Mouse (Mus musculus) monocyte, adult 59 days (primary cell): ENCODE data around the gene Asb2. TPM values are rescaled to one million over a fixed set of nuclear protein-coding genes. Genes with fewer than 3 reads are reported as not detected.

Experiments
- total RNA-seq, 2 experiments: library from RNA; stranded (reverse); gene quantifications; one replicate each; pipeline ENCODE4 v1.2.4; 2023

Gene Asb2
- 10 to 100 TPM; 81.1 to 87.0 TPM for total RNA-seq

GRCm38 (mm10) chr12:103355746-103356414 is at the start of gene Asb2:
Gene Asb2 (minus strand): TSS chr12:103356001.

GRCm38 (mm10) chr12:103388505-103389347 is 32.9 kb upstream of the Asb2 start, which contains the start of gene Otub2:
Gene Otub2 (plus strand): TSS chr12:103388682.

GRCm38 (mm10) chr12:103310744-103311267 is 45.0 kb downstream of the Asb2 start, which contains the start of gene Fam181a:
Gene Fam181a (plus strand): TSS chr12:103310975.

Other genes starting within 250 kb of the Asb2 start
- not detected for gene Prima1, start 113.9 kb downstream of the Asb2 start, total RNA-seq
- gene Fam181a, start 45.0 kb downstream of the Asb2 start, total RNA-seq = not detected
- gene Otub2, start 32.7 kb upstream of the Asb2 start, total RNA-seq = 1 to 10 TPM; 3.7 to 5.1 TPM
- 1 to 10 TPM; 5.4 to 7.4 TPM for gene 9330161L09Rik, start 51.8 kb upstream of the Asb2 start, total RNA-seq
- gene Ddx24, start 69.8 kb upstream of the Asb2 start, total RNA-seq = 100 to 1,000 TPM; 108 to 119 TPM
- gene Ifi27, start 78.2 kb upstream of the Asb2 start, total RNA-seq = 10 to 100 TPM; 51.8 to 56.8 TPM
- 100 to 1,000 TPM; 322 to 427 TPM for gene Ifi27l2a, start 87.7 kb upstream of the Asb2 start, total RNA-seq
- gene Ifi27l2b, start 101.2 kb upstream of the Asb2 start, total RNA-seq = not detected
- gene Ppp4r4, start 176.3 kb upstream of the Asb2 start, total RNA-seq = not detected